Mouse (Mus musculus) lung, embryonic 16.5 days (tissue): ENCODE results near the gene Oas1g. TPM values are rescaled to one million over a fixed set of nuclear protein-coding genes. Genes with fewer than 3 reads are reported as not detected.
"Not testable (repeated sequence)": the region's sequence is repeated elsewhere in the genome, so short reads cannot be mapped to it uniquely, and the experiment has no call there.

Source experiments
- ATAC-seq: fragments of 200-750 bp; cut with Nextera tagmentation; 2 replicates; pipeline ENCODE4 v1.8.0; 2017; ENCODE audit warnings: low read depth, mild to moderate bottlenecking, moderate library complexity
- H3K27ac ChIP-seq: fragments of 300-500 bp; sonication (generic); 2 replicates; pipeline ENCODE4 v1.5.1; 2014; ENCODE audit warnings: mild to moderate bottlenecking, control low read depth, low read length
- H3K27me3 ChIP-seq: fragments of 300-500 bp; sonication (generic); 2 replicates; pipeline ENCODE4 v1.6.1; 2014; ENCODE audit warnings: low read depth, low read length, mixed read lengths; ENCODE audit not compliant: control insufficient read depth, insufficient read depth
- H3K36me3 ChIP-seq: fragments of 300-500 bp; sonication (generic); 2 replicates; pipeline ENCODE4 v1.6.1; 2014; ENCODE audit warnings: low read length; ENCODE audit not compliant: control insufficient read depth, insufficient read depth
- H3K4me1 ChIP-seq: fragments of 300-500 bp; sonication (generic); replicated peaks from 2 replicates; pipeline ENCODE4 v1.6.1; 2014; ENCODE audit warnings: low read length, mixed read lengths; ENCODE audit not compliant: control insufficient read depth, insufficient read depth
- H3K4me2 ChIP-seq: fragments of 300-500 bp; sonication (generic); 2 replicates; pipeline ENCODE4 v1.6.1; 2014; ENCODE audit warnings: low read depth, low read length, control low read depth
- H3K4me3 ChIP-seq: fragments of 300-500 bp; sonication (generic); 2 replicates; pipeline ENCODE4 v1.5.1; 2014; ENCODE audit warnings: mild to moderate bottlenecking, low read length, control low read depth
- H3K9ac ChIP-seq: fragments of 300-500 bp; sonication (generic); 2 replicates; pipeline ENCODE4 v1.6.1; 2014; ENCODE audit warnings: low read length, control low read depth
- H3K9me3 ChIP-seq: fragments of 300-500 bp; sonication (generic); 2 replicates; pipeline ENCODE4 v1.6.1; 2016; ENCODE audit warnings: low read length; ENCODE audit not compliant: control insufficient read depth
- WGBS: fragments of 180-500 bp; shearing (Covaris S2); extraction: QIAGEN DNeasy Blood & Tissue Kit; methylation state at CpG from one replicate; pipeline ENCODE4 v1.1.7; 2014; 5-methylcytosine and 5-hydroxymethylcytosine counted together
- polyA plus RNA-seq: library from polyadenylated mRNA; unstranded; fragments of >200 nt; fragmentation: Nextera tagmentation; extraction: Ambion mirVana; gene quantifications from 2 replicates; pipeline ENCODE4 v1.2.1, GENCODE M21; 2015

Oas1g gene
- polyA plus RNA-seq, 1 experiment from 2014 or later, result 0.20 TPM

GRCm38 (mm10) chr5:120892243-120892660, 4.8 kb upstream of the Oas1g start:
- no peaks in the 10 kb centered on the region for H3K9me3 ChIP-seq
- H3K36me3 ChIP-seq, result no peaks in the 10 kb centered on the region
- no peak overlapping the region for H3K27ac ChIP-seq
- WGBS, result 48% methylated on average over 2 of the region's 2 CpGs
- H3K9ac ChIP-seq, result no peak overlapping the region
- no peak overlapping the region for H3K4me2 ChIP-seq
- H3K27me3 ChIP-seq, result no peaks in the 10 kb centered on the region
- H3K4me1 ChIP-seq, result no peaks in the 10 kb centered on the region
- H3K4me3 ChIP-seq, result no peak overlapping the region
- ATAC-seq, result no peak

DNA sequence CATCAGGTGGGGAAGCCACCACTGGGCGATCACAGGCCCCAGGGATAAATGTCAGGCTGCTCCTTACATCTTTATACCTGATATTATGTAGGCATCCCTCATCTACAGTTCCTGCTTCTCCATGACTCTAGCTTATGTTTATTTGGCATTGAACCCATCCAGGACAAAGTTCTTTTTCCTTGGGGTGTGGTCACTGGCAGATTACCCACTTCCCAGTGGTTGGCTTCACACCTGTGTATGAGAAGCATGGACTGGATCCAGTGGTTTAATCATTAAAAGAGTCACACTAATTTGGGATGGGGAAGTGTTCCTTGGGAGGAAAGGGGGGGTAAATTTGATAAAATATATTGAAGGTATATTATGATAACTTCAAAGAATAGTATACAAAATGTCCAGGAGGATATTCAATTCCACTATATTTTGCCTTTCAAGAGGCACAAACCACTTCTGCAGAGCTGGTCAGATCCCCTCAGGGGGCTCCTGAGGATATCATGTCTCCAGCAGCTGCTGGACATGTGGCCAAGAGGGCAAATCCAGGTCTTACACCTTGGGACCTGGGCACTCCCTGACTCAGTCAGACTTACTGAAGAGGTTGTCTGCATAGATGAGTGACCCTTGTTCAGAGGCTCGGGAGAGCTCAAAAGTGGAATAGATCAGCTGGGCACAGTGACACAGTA, 4.3 kb upstream of the Oas1g start:
- H3K27me3 ChIP-seq, H3K36me3 ChIP-seq, H3K4me3 ChIP-seq, H3K27ac ChIP-seq, ATAC-seq, H3K4me1 ChIP-seq, H3K9ac ChIP-seq, H3K9me3 ChIP-seq, H3K4me2 ChIP-seq: not testable (repeated sequence)
- WGBS, result 67% methylated on average over 2 of the region's 2 CpGs

DNA sequence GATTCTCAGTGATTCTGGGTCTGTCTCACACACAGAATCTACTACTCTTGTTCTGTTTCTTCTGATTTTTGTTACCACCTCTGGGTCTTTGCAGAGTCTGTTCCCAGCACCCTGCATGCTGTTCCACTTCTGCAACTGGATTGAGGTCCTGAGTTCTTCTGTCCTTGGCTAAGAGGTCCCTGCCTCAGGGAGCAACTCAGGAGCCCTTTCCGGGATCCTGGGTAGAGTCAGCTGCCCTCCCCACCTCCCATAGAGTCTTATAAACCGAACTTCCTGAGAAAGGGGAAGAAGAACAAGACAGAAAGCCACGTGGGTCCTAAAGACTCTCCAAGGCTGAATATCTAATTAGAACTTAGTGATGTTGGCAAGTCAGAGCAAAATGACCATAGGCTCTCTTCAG, 3.6 kb upstream of the Oas1g start:
- no peak for ATAC-seq
- no peaks in the 10 kb centered on the region for H3K9me3 ChIP-seq
- WGBS, result 54% methylated on average over 3 of the region's 3 CpGs

GRCm38 (mm10) chr5:120890026-120890425, 2.6 kb upstream of the Oas1g start:
- WGBS, result 91% methylated on average over 2 of the region's 2 CpGs
- H3K27ac ChIP-seq, result no peak overlapping the region
- H3K4me1 ChIP-seq, result no peaks in the 10 kb centered on the region

More for the DNA sequence above, 3.6 kb upstream of the Oas1g start:
- Histone ChIP-seq H3K4me2 (no peak overlapping the region), H3K27ac (no peak overlapping the region), H3K27me3 (no peaks in the 10 kb centered on the region), H3K36me3 (no peaks in the 10 kb centered on the region), H3K9ac (no peak overlapping the region), H3K4me1 (no peaks in the 10 kb centered on the region), H3K4me3 (no peak overlapping the region)

DNA sequence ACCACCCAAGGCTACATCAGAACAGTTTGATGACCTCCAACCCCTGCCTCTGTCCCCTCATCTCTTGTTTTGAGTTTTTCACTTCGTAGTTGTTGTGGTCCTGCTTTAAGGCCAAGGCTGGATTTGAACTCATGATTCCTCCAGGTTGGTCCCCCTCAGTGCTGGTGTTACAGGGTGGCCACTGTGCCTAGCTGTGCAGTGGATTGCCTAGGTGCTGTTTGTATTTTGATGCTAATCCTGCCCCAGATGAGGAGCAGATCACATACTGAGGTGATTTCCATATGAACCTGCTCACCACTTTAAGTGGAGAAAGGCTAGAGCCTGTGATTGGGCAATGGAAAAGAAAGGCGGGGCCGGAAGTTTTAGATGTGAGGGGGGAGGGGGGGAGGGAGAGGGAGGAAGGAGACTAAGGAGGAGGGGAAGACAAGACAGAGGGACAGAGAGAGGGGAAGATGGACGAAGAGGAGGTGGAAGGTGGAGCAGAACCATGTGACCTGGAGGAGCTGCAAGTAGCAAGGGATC, 942 bp upstream of the Oas1g start:
- H3K4me1 ChIP-seq, ATAC-seq, H3K9ac ChIP-seq, H3K4me2 ChIP-seq, H3K4me3 ChIP-seq, H3K36me3 ChIP-seq, H3K27ac ChIP-seq, H3K27me3 ChIP-seq, H3K9me3 ChIP-seq: not testable (repeated sequence)
- WGBS, result 42% methylated on average over 4 of the region's 4 CpGs

More at GRCm38 (mm10) chr5:120890026-120890425, 2.6 kb upstream of the Oas1g start:
- Histone ChIP-seq H3K4me2 (no peak overlapping the region), H3K27me3 (no peaks in the 10 kb centered on the region), H3K36me3 (no peaks in the 10 kb centered on the region), H3K9ac (no peak overlapping the region), H3K4me3 (no peak overlapping the region), H3K9me3 (no peaks in the 10 kb centered on the region)
- ATAC-seq, result no peak

- no peak overlapping the region for H3K4me2 ChIP-seq
- WGBS, result 33% methylated on average over 6 of the region's 6 CpGs
- no peaks in the 10 kb centered on the region for H3K27me3 ChIP-seq
- no peak for ATAC-seq
- H3K9ac ChIP-seq, result no peak overlapping the region
- H3K36me3 ChIP-seq, result no peaks in the 10 kb centered on the region
- H3K9me3 ChIP-seq, result no peaks in the 10 kb centered on the region
- H3K4me1 ChIP-seq, result no peaks in the 10 kb centered on the region
- H3K27ac ChIP-seq, result no peak overlapping the region
- no peak overlapping the region for H3K4me3 ChIP-seq
These were observed 418 bp upstream of the Oas1g start for GRCm38 (mm10) chr5:120887831-120888230.

- H3K36me3 ChIP-seq, H3K27ac ChIP-seq, H3K4me1 ChIP-seq, ATAC-seq, H3K4me3 ChIP-seq, H3K27me3 ChIP-seq, H3K4me2 ChIP-seq, H3K9ac ChIP-seq, H3K9me3 ChIP-seq: not testable (repeated sequence)
- 91% methylated on average over 6 of the region's 6 CpGs for WGBS
These were observed 5.7 kb downstream of the Oas1g start for GRCm38 (mm10) chr5:120881681-120882080.

- H3K27me3 ChIP-seq, H3K36me3 ChIP-seq, ATAC-seq, H3K4me3 ChIP-seq, H3K27ac ChIP-seq, H3K4me2 ChIP-seq, H3K9ac ChIP-seq, H3K9me3 ChIP-seq, H3K4me1 ChIP-seq: not testable (repeated sequence)
- WGBS, result 44% methylated on average over 2 of the region's 2 CpGs
These were observed 8.6 kb downstream of the Oas1g start for GRCm38 (mm10) chr5:120878803-120879202.

- H3K9me3 ChIP-seq, H3K4me1 ChIP-seq, H3K4me2 ChIP-seq, H3K9ac ChIP-seq, H3K27me3 ChIP-seq, H3K27ac ChIP-seq, H3K36me3 ChIP-seq, ATAC-seq, H3K4me3 ChIP-seq: not testable (repeated sequence)
- 66% methylated on average over 2 of the region's 2 CpGs for WGBS
These were observed 10.0 kb downstream of the Oas1g start for GRCm38 (mm10) chr5:120877407-120877806.
